Mouse (Mus musculus) heart, embryonic 13.5 days (tissue): ENCODE measurements around the gene Zdhhc7. TPM values are rescaled to one million over a fixed set of nuclear protein-coding genes. Genes with fewer than 3 reads are reported as not detected.

Source experiments
- ATAC-seq: fragments of 200-750 bp; cut with Nextera tagmentation; 2 replicates; pipeline ENCODE4 v1.8.0; 2017; ENCODE audit warnings: moderate TSS enrichment; ENCODE audit not compliant: insufficient number of reproducible peaks, low FRiP score, low TSS enrichment; ENCODE audit errors: extremely low read depth
- H3K27ac ChIP-seq: fragments of 300-500 bp; sonication (generic); replicated peaks from 2 replicates; pipeline ENCODE4 v1.5.1; 2015; ENCODE audit warnings: moderate library complexity, mild to moderate bottlenecking, inconsistent platforms
- H3K27me3 ChIP-seq: fragments of 300-500 bp; sonication (generic); replicated peaks from 2 replicates; pipeline ENCODE4 v1.6.1; 2015; ENCODE audit warnings: mild to moderate bottlenecking, inconsistent platforms
- H3K36me3 ChIP-seq: fragments of 300-500 bp; sonication (generic); 2 replicates; pipeline ENCODE4 v1.6.1; 2015; ENCODE audit warnings: mild to moderate bottlenecking, inconsistent platforms
- H3K4me1 ChIP-seq: fragments of 300-500 bp; sonication (generic); 2 replicates; pipeline ENCODE4 v1.6.1; 2015; ENCODE audit warnings: inconsistent platforms
- H3K4me2 ChIP-seq: fragments of 300-500 bp; sonication (generic); 2 replicates; pipeline ENCODE4 v1.6.1; 2015; ENCODE audit warnings: inconsistent platforms, mild to moderate bottlenecking, moderate library complexity
- H3K4me3 ChIP-seq: fragments of 300-500 bp; sonication (generic); 2 replicates; pipeline ENCODE4 v1.5.1; 2015; ENCODE audit warnings: moderate library complexity, mild to moderate bottlenecking, inconsistent platforms
- H3K9ac ChIP-seq: fragments of 300-500 bp; sonication (generic); 2 replicates; pipeline ENCODE4 v1.6.1; 2015; ENCODE audit warnings: inconsistent platforms, mild to moderate bottlenecking, moderate library complexity
- H3K9me3 ChIP-seq: fragments of 300-500 bp; sonication (generic); 2 replicates; pipeline ENCODE4 v1.6.1; 2016; ENCODE audit warnings: inconsistent platforms
- WGBS: fragments of 180-500 bp; shearing (Covaris S2); methylation state at CpG from one replicate; pipeline ENCODE4 v1.1.7; 2015; ENCODE audit warnings: mixed read lengths; 5-methylcytosine and 5-hydroxymethylcytosine counted together
- polyA plus RNA-seq: library from polyadenylated mRNA; unstranded; fragments of >200 nt; fragmentation: Nextera tagmentation; extraction: Ambion mirVana; gene quantifications from 2 replicates; pipeline ENCODE4 v1.2.1, GENCODE M21; 2015

The Zdhhc7 gene
- polyA plus RNA-seq, 1 experiment from 2014 or later = 29.2 TPM

- ATAC-seq = no peak
- Histone ChIP-seq H3K4me1 (peaks cover 39% of the 10 kb centered on the region), H3K27me3 (peaks cover 17% of the 10 kb centered on the region), H3K9ac (no peak overlapping the region), H3K9me3 (no peaks in the 10 kb centered on the region), H3K36me3 (no peaks in the 10 kb centered on the region), H3K4me2 (no peak overlapping the region), H3K4me3 (no peak overlapping the region), H3K27ac (no peak overlapping the region)
- 56% methylated on average over 6 of the region's 6 CpGs for WGBS
Measured at GRCm38 (mm10) chr8:120034471-120034870, 66.8 kb downstream of the Zdhhc7 start.

GRCm38 (mm10) chr8:120032549-120033208 is 68.6 kb downstream of the Zdhhc7 start:
- Histone ChIP-seq H3K4me1 (peaks cover 30% of the 10 kb centered on the region), H3K36me3 (no peaks in the 10 kb centered on the region), H3K27me3 (no peaks in the 10 kb centered on the region; the same call in 1 of the 2 replicates), H3K27ac (no peak overlapping the region), H3K4me2 (no peak overlapping the region), H3K9ac (no peak overlapping the region), H3K4me3 (no peak overlapping the region), H3K9me3 (no peaks in the 10 kb centered on the region)
- WGBS = 87% methylated on average over 5 of the region's 5 CpGs
- ATAC-seq = no peak

Other genes starting within 250 kb of the Zdhhc7 start
- gene Klhl36, start 239.2 kb downstream of the Zdhhc7 start, polyA plus RNA-seq = 10.1 and 10.9 TPM in 2 replicates
- gene Usp10, start 191.1 kb downstream of the Zdhhc7 start, polyA plus RNA-seq = 90.5 and 101 TPM in 2 replicates
- gene Gm20388, start 190.6 kb downstream of the Zdhhc7 start, polyA plus RNA-seq = 1.8 TPM in 1 of 2 replicates, not detected in the other
- gene Crispld2, start 109.0 kb downstream of the Zdhhc7 start, polyA plus RNA-seq = 3.9 and 4.1 TPM in 2 replicates
- gene 6430548M08Rik, start 12.7 kb upstream of the Zdhhc7 start, polyA plus RNA-seq = 8.2 and 10.6 TPM in 2 replicates
- gene Fam92b, start 76.0 kb upstream of the Zdhhc7 start, polyA plus RNA-seq = not detected in 2 replicates
- gene Gse1, start 127.0 kb upstream of the Zdhhc7 start, polyA plus RNA-seq = 8.5 and 8.6 TPM in 2 replicates